Mouse (Mus musculus): ENCODE data around the gene Kansl1l.

- TF ChIP-seq EP300 (IDR thresholded peaks at IDR 0.05; ENCODE audit: low read depth) (no peak), CTCF (IDR thresholded peaks at IDR 0.05; ENCODE audit: low read depth) (no peak)
These were observed 48.3 kb upstream of the Kansl1l start for GRCm38 (mm10) chr1:66865633-66866032.
